Mouse (Mus musculus): ENCODE measurements around the gene Fbxl15.

Gene Fbxl15

DNA sequence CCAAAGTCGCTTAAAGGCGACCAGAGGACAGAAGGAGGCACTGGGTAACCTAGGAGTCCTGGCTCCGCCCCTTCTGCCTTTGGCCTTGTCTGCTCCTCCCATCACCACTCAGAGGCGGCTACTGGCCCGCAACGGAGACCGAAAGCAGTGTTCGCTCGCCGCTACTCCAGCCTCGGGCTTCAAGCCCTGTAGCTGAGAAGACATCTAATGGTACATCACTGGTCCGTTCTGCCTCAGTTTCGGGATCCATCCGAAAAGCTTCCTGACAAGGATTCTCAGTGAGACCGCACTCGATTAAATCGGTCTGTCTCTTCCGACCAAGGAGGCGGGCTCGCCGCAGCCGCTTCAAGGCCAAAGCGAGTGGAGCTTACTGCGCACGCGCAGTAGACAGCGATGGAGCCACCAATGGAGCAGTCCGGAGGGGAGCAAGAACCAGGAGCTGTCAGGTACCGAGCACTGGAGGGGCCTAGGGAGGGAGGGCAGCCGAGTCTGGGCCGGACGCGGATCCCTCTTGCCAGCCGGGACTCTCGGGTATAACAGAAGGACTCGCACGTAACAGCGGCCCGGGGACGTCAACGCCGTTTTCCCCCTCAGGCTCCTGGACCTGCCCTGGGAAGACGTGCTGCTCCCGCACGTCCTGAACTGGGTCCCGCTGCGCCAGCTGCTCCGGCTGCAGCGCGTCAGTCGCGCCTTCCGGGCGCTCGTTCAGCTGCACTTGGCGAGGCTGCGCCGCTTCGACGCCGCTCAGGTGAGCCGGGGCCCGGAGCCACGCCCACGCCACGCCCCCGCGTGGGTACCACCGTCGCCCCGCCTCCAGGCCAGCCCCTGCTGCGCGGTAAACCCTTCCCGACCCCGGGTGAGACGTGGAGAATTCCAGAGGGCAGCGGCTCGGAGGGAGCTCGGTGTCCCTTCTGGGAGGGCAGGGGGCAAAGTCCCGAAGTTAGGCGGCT is at the start of gene Fbxl15:
Gene Fbxl15 (plus strand): TSS at position 104 of the 950 bp plus-strand sequence.
- DNase-seq, result peak; percentile 99

DNA sequence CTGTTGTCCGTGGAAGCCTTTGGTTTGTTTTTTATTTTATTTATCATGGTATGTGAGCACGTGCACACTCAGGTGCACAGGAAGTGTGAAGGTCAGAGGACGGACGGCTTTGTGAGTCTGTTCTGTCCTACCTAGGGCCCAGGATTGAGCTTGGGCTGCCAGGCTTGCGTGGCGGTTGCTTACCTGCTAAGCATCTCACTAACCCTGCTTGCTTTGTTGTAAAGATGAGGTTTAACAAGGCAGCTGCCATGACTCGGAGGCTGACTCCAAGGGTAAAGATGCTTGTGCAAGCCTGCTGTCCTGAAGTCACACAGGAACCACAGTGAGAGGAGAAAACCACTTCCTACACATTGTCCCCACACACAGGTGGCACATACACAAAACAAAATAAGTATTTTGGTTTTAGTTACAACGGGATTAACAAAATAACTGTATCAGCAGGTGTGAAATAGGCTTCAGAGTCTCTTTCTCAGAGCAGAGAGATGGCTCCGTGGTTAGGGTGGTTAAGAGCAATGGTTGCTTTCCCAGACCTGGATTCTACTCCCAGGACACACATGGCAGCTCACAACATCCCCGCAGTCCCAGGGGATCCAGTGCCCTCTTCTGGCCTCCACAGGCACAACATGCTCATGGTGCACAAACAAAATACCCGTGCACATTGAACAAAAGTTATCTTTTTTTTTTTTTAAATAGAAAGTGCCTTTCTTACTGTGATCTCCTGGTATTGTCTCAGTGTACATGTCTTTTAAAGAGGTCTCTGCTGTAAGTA is 45.7 kb upstream of the Fbxl15 start:
- DNase-seq, result no peak

DNA sequence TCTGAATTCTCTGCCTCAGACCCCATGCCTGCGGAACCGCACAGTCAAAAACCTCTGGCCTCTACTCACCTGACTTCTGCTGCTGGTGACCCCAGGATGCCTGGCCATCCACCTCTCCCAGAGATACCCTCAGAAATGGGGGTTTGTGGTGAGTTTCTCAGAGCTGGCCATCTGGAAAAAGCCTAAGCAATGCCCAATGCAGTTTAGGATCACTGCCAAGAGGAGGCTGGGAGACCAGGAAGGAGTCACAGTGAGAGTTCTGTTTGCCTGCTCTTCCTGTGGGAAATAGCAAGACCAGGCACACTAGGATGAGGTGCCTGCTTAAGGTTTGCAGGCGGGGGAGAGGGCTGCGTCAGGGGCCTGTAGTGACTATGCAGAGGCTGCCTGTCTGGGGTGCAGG is 43.3 kb upstream of the Fbxl15 start:
- DNase-seq, result no peak

DNA sequence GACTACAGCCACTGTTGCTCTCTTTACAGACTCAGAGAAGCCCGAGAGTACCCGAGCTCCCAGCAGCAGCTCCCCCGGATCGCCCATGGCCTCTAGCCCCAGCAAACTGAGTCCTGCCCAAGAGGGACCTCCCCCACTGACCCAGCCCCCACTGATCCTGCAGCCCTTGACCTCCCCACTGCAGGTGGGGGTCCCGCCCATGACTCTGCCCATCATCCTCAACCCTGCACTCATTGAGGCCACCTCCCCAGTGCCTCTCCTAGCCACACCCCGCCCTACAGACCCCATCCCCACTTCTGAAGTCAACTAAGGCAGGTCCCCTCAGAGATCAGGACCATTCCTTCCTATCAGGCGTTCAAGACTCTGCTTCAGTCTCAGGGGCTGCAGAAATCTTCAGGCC is 42.4 kb upstream of the Fbxl15 start:
- no peak for DNase-seq

DNA sequence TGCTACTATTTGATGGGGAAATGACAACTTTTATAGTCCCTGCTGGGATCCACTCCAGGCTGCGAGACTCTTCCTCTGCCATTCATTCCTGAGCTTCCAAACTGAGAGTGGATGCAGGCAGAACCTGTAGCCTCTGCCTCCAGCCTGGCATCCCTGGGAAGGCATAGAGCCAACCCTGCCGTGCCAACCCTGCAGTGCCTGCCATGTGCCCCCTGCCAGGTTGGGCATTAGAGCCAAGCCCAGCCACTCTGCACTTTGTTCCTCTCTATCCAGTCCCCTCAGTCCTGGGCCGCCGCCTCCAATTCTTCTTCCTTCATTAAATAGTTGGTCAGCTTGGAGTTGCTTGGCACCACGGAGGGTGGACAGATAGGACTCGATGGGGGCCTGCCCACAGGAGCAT is 41.9 kb upstream of the Fbxl15 start:
- no peak for DNase-seq

DNA sequence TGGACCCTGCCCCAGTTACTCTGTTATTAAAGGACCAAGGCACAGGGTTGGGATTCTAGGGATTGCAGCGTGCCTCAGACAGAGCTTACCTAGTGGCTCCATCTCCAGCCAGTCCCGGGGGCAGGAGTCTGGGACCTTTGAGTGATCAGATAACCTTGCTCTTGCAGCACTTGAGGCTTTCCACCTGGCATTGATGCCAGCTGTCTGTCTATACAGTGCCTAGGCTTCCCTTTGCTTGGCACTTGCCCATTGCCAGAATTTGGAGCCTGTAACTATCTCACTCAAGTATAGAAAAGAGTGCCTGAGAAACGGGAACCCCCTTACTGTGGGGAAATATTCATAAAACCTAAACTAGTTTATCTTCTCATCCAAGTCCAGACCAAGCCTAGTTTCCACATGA is 41.1 kb upstream of the Fbxl15 start:
- DNase-seq, result no peak

DNA sequence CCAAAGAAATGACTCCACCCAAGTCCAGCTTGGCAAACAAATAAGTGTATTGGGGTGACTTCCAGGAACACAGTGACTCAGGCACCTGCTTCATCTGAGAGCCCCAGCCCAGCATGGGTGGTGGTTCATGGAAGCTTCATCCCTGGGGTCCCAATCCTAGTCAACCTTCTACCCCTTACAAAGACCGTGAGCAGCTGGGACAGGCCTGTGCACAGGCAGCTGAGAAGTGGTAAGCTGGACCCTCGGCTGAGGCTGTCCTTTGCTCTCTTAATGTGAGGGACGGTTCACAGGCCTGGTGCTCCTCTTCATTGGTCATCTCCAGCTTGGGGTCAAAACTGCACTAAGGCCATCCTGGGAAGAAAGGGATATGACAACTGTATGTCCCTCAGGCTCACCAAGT is 40.4 kb upstream of the Fbxl15 start:
- no peak for DNase-seq

DNA sequence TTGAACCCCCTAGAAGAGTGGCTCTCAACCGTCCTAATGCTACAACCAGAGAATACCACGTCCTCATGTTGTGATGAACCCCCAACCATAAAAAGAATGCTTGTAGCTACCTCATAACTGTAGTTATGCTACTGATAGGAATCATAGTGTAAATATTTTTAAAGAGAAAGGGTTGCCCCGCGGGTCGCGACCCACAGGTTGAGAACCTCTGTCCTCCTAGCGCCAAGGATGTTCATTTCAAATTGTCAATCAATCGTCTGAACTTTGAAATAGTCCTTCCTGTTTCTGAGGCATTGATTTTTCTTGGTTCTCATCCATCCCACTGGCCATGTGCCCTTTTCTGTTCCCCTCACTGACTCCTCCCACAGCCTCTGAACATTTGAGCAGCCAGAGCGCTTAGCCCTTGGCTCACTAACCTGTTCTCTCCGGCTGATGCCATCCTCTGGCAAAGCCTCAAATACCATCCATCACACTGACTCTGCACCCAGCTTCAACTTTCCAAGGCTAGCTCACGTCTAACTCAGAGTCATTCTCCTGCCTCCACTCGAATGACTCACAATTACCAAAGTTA is 37.4 kb upstream of the Fbxl15 start:
- DNase-seq, result no peak

DNA sequence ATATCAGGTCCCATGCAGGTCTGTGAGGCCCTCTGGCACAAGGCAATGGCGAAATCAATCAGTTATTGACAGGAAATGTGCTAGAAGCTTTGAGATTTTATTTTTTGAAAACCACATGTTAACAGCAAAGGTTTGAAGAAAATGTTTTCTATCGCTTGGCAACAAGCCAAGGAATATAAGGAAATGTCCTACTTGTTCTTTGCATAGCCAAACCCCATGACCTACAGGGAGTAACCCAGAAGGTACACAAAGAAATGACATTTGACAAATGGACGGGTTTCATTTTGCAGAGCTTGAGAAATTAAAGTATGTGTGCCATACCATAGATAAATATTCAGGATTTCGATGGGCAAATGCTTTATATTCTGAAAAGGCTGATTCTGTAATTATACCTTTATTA is 31.0 kb upstream of the Fbxl15 start:
- no peak for DNase-seq

DNA sequence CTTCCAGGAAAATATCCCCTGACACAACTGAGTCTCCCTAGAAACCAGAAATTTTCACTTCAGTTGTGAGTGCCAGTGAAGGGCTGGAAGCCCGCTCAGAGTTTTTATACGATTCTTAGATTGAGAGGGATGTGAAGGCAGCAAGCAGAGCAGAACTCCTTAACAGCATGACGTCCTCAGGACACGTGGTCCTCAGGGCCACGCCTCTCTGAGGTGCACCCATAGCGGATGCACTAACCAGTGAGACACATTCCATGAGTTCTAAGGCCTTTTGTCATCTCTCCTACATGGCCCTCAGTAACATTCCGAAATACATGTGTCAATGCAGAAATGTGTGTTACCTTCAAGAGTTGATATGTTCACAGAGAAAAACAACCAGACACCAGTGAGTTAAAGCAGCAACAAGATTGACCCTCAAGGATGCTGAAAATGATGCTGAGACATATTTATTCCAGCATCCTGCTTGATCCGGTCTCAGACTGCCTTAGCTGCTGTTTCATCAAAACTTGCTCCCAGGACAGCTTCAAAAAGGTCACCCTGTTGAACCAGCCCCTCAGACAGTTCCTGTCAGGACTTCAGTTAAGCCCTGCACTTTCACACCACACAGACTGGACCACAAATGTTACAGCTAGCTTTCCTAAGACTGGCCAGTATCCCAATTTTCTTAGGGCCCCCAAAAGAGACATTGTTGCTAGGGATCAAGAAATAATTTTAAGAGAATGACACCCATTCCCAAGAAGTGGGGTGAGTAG is 27.5 kb upstream of the Fbxl15 start:
- DNase-seq, result no peak

DNA sequence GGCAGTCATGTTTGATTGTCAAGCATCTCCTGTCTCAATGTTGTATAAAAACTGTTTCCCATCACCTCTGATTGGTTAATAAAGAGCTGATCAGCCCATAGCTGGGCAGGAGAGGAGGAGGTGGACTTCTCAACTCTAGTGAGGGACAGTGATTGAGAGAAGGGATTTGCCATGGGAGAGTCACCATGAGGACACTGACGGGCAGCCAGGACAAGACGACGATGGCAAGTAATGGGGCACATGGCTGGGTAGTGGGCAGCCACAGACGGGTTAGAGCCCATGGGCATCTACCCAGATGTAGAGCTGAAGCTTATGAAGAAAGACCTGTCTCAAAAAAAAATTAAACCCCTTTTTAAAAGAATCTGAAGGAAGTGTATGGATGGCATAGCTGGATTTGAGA is 25.4 kb upstream of the Fbxl15 start:
- DNase-seq, result no peak

DNA sequence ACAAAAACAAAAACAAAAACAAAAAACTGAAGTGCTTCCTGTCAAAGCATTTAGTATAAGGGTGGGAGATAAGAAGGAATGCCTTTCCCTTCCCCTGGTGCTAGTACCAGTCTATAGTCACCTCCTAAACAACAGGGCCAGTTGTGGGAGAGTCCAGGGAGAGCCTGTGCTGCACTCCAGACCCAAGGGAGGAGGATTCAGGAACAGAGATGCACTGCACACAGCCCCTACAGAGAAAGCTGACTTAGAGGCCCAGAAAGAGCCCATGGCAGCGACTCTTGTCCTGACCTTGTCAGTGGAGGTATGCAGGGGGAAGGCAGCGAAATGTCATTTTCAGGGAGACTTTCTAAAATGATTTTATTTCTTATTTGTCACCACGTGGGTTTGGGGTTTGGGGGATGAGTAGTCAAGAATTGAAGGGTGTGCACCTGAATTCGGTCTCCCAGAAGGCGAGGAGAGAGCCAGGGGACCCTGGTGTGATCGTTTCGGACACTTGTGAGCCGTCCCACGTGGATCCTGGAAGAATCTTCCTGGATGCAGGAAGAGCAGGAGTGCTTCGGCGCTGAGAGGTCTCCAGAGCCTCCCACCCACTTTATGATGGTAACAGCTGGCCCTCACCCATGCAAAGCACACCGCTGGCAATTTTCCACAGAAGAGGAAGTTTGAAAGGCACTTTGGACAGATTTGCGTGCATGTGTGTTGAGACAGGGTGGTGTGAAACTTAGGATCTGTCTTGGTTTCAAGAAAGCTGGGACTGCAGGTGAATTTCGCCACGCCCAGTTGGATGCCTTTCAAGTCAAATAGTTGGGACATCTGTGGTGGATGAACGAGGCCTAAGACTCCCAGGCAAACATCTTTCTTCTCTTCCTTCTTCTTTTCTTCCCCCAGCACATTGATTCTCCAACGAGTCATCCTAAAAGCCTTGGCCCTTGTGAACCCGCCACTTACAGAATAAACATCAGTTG is 24.5 kb upstream of the Fbxl15 start:
- DNase-seq, result no peak

DNA sequence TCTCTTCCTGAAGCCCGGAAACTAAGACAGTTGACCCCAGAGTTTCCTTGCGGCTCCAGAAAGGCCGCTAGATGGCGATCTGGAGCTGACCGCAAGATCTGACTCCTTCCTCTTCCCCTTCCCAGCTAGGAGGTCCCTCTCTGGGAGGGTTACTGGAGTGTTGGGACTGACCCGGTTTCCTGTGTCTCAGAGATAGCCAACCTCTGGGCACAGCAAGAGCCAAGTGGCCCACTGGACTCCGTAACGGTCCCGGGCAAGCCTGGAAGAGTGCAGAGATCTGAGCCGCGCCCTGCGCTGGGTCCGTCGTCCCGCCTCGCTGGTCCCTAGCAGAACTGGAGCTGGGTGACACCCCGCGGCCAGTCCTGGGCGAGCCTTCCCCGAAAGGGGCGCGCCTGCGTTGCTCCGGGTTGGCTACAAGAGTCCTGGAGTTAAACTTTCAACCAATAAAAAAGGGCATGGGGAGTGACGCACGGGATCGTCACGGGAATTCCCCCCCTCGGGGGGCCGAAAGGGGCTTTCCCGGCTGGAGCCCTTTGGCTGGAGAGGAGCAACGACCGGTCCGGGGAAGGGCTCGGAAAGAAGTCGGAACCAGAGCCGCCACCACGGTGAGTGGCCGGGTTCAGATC is 23.7 kb upstream of the Fbxl15 start, which contains the start of gene Nfkb2:
Gene Nfkb2 (plus strand): TSS at position 105 of the 626 bp plus-strand sequence.
- DNase-seq, result peak; percentile 97

DNA sequence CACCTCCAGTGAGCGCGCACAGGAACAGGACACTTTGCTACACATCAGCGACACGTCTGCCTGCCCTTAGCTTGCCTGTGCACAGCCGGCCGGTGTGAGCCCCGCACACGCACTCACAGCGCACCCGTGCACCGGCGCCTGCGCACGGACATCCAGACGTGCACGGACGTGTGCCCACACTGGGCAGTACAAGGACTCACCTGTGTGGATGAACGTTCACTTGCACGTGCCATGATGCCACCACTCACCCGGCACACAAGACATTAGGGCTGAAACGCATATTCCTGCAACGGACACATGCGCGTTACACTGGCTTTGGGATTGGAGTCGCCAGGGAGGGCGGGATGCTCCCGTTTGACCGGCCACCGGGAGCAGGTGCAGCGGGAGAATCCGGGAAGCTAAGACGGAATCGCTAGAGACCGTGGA is 23.1 kb upstream of the Fbxl15 start:
- DNase-seq, result no peak

DNA sequence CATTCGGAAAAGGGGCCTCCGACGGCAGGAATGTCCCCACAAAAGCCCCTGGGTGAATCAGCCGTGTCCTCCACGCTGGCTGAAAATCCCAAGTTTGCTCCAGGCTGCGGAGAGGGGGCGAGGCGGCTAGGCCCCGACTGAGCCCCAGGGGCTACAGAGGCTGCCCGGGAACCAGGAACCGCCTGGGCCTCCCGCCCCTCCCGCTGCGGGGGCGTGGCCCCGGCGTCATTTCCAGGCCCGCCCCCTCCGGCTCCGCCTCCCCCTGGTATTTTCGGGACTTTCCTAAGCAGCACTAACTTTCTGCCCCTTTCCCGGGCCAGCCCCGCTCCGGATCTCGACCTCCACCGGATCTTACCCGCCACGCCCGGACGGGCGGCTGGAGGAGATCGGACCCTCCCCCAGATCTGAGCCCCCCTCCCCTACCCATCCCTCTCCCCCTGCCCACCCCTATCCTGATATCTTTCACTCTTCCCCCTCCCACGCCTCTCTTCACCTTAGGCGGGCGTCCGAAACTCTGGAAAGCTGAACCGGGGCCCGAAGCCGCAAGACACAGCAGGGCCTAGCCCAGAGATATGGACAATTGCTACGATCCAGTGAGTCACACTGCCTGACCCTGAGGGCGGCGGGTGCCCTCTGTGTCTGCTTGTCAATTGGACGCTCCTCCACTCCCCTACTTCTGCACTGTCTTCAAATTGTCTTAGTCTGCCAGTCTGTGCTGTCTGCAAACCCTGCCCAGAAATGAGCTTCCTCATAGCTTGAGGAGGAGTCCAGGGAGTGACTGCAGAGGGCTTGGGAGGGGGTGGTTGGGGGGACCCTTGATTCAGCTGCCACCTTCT is 22.3 kb upstream of the Fbxl15 start:
- DNase-seq, result peak; percentile 95

DNA sequence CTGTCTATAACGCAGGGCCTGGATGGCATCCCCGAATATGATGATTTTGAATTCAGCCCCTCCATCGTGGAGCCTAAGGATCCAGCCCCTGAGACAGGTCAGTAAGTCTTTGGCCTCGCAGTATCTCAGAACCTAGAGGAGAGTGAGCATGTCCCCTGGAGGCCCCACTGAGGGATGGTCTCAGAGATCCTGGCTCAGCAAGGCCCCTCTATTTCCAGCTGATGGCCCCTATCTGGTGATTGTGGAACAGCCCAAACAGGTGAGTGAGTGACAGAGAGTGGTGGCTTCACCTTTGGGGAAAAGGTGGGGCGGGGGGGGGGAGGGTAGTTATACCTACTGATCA is 21.7 kb upstream of the Fbxl15 start:
- DNase-seq, result no peak

DNA sequence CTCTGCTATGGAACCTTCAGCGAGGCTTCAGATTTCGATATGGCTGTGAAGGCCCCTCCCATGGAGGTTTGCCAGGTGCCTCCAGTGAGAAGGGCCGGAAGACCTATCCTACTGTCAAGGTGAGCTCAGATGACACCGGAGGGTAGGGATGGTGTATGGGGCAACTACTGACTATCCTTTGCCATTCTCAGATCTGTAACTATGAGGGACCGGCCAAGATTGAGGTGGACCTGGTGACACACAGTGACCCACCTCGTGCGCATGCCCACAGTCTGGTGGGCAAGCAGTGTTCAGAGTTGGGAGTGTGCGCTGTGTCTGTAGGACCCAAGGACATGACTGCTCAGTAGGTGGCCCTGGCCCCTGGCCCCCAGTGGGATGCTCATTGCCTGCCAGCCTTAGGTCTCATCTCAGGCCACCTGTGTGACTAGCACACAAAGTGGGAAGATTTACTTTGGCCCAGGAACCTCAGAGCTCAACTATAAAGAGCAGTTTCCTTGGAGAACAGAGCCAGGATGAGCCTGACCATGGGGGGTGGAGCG is 21.2 kb upstream of the Fbxl15 start:
- no peak for DNase-seq

DNA sequence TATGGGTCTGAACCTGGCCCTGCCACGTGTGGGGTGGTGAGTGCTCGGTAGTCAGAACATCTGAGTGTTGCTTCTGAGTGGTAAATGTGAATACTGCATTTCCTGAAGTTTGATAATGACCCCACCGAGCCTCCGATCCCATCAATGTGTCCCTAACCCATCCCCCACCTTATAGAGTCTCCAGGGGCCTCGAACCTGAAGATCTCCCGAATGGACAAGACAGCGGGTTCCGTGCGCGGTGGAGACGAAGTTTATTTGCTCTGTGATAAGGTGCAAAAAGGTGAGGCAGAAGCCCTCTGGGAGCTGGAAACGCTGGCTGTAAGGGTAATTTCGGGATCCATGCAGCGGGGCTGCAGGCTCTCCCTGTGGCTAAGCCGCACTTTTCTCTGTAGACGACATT is 20.2 kb upstream of the Fbxl15 start:
- DNase-seq, result no peak

DNA sequence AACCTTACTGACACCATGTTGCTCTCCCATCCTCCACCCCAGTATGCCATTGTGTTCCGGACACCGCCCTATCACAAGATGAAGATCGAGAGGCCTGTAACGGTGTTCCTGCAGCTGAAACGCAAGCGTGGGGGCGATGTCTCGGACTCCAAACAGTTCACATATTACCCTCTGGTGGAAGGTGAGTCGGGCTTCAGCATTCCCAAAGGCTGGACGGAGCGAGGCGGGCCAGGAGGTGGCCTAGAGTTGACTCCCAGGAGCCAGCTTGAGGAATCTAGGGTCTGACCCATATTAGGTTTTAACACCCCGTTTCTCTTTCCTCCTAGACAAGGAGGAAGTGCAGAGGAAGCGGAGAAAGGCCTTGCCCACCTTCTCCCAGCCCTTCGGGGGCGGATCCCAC is 19.7 kb upstream of the Fbxl15 start:
- no peak for DNase-seq
